Mouse (Mus musculus) urinary bladder, postnatal 25 days (tissue): Measurements from ENCODE around the gene Ccdc83.

Experiments used
- DNase-seq: peaks from one replicate; pipeline ENCODE4 v3.0.0; 2022; ENCODE audit warnings: low spot score

Gene Ccdc83

DNA sequence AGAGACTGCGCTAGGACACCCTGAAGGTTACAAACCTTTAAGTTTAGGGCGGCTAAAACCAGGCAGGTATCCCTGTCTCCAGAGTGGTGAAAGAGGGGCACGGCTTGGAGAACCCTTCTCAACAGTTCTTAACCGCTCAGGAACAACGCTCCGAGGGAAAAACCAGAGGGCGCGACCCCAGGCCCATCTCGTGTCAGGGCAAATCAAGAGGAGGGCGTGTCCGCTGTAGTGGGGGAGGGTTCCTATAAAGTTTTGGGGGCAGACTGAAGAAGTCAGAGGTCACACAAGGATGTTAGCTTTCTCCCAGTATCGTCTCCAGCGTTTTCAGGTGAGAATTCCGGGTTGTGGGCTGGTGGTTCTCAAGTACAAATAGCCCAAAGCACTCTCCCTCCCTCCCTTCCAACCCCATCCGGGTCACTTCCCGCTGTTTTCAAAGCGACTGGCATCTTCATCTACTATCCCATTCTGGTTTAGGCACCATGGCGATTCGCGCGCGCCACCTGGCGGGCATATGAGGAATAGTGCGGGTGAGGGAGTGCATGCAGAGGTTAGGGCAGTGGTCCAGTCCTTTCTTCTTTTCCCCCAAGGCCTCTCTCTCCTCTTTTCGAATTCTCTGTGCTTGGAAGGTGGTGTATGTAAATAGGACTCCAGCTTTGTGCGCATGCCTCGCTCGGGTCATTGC is at the start of gene Ccdc83:
Ccdc83 (minus strand) TSS at position 489 of the 682 bp plus-strand sequence.
- peak; percentile 70 for DNase-seq

GRCm38 (mm10) chr7:90313421-90313820 is 47.8 kb upstream of the Ccdc83 start:
- no peak for DNase-seq

DNA sequence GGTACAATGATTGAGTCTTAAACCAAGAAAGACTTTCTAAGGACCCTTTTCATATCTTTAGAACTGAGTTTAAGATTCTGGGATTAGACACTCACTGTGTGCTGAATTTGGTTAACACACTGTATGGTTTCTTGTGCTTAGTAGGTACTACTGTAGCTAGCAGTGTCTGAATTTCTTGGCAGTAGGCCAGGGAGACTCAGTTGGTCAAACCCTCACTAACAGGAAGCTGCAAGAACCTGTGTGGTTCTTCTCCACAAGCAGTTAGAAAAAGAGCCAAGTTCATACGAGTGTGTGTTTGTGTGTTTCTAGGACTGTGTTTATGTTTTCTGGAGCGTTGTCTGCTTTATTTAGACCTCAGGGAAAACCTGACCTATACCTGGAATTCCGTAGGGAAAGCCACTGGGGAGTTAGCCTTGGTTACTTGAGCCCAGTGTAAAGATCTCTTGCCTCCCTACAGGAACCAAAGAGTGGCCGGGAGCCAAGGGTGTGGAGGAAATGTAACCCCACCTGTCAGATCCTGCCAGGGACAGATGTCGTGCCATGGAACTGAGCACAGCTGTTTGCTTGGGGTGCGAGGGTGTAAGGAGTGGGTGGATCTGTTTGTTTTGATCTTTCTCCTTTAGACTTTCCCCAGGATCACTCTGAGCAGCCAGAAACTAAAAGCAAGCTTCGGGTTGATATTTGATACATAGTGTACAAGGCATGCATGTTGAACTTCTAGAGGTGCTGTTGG is 46.7 kb upstream of the Ccdc83 start:
- no peak for DNase-seq

GRCm38 (mm10) chr7:90308003-90308402 is 42.4 kb upstream of the Ccdc83 start:
- no peak for DNase-seq

GRCm38 (mm10) chr7:90306968-90307367 is 41.4 kb upstream of the Ccdc83 start:
- no peak for DNase-seq

- no peak for DNase-seq
Observed at GRCm38 (mm10) chr7:90306079-90306478, 40.5 kb upstream of the Ccdc83 start.

DNA sequence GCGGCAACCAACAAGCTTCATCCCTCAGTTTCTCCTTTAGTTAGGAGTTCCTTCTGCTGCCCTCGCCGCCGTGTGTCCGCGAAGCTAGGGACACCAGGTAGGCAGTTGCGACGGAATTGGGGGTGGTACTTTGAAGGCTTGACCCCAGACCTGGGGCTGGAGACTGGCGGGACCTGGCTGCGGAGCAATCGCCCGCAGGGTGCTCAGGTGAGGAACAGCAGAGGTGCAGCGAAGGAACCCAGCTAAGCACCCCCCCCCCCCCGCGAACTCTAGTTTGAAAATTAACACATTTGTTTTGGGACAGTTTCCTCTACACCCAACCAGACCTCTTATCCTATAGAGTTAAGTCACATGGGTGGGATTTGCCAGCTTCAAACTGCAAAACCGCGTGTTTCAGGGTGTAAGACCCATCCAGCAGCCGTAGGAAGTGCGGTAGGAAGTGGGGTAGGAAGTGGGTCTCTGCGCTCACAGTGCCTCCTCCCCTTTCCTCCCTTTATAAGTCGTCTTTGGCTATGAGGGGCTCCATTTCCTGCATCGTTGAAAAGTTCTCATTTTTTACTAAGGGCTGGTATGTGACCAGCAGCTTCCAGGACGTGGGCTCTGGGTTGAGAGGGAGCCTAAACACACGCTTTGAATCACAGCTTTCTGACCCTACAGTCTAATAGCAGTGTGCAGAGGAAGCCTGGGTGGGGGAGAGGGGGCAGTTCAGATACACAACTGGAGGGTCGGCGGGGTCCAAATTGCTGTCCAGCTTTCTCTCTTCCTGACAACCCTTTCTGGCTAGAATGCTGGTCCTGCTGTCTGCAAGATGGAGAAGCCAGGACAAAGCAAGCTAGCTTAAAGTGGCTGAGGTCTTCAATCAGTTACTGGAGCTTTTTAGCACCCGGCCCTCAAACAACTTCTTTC is 37.3 kb upstream of the Ccdc83 start:
- no peak for DNase-seq

DNA sequence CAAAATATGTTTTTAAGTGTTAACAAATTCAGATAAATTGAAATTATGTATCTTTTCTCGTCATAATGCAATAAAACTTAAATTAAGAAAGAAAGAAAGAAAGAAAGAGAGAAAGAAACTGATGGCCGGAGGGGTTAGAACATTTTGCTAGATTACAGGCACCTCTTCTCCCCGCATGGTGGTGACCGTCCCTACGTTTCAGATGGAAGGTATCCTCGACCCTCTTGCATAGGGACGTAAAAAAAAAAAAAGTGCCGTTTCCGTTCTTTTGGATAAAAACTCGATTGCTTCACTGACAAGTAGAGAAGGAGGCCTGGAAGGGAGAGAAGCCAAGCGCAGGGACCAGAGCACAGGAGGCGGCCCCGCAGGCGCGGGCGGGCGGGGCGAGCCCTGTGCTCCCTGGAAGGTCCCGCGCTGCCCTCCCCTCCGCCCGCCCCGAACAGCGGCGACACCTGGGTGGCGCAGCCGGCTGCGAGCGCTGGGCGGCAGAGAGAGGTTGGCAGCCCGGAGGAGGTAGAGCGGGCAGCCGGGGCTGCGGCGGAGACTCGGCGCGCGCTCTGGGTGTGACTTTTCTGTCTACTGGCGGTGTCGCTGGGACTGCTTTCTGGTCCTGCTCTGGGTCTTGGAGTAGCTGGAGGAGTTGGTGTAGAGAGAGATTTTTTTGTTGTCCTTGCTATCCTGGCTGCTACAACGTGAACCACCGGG is 36.5 kb upstream of the Ccdc83 start, which contains the start of gene Sytl2:
Sytl2 (plus strand) TSS at position 311 of the 705 bp plus-strand sequence.
- DNase-seq, result peak; percentile 57

GRCm38 (mm10) chr7:90291885-90292284 is 26.3 kb upstream of the Ccdc83 start:
- DNase-seq, result no peak

DNA sequence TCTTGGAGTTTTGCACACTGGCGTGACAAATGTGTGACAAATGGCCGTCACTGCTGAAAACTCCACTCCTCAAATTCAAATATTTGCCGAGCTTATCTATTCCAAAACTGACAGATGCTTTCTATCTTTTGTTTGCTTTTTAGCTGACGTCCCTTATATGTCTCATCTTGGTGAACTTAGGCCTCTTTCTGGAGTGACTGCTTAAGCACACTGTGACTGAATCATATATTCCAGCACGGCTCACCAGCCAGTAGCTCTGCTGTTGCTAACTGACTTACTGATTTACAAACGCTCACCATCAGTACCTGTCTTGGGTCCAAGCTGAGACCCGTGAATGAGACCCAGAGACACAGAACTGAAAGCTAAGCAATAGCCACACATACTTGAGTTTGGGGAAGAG is 19.2 kb upstream of the Ccdc83 start:
- no peak for DNase-seq

GRCm38 (mm10) chr7:90282786-90283185 is 17.2 kb upstream of the Ccdc83 start:
- DNase-seq, result no peak

DNA sequence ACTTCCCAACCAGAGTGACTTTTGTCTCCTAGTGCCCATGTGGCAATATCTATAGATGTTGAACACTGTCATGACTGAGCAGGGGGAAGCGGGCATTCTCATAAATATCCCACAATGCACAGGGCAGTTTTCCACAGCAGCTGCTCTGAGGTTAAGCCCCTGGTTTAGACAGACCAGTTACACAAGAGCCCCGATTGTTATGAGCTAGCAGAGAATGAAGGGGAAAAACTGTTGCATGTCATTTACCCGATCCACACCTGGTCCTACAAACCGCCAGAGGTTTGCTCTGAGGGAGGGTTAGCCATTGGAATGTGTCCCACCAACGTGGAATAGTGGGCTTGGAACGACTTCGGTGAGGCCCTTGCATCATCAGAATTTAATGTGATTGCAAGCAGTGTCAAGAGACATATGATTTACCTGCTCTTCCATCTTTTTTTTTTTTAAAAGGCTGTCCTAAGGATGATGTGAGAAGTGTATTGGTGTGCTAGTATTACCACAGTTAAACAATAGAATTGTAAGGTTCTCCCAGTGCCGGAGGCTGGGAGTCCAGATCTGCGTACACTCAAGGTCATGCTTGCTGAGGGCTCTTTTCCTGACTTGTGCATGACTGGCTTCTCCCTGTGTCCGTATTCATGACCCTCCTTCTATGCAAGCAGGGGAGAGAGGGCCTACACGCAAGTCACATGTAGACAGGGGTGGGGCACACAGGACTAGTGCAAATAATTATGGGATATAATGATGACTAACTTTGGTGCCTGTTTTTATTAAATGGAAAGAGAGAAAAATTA is 16.4 kb upstream of the Ccdc83 start:
- no peak for DNase-seq

DNA sequence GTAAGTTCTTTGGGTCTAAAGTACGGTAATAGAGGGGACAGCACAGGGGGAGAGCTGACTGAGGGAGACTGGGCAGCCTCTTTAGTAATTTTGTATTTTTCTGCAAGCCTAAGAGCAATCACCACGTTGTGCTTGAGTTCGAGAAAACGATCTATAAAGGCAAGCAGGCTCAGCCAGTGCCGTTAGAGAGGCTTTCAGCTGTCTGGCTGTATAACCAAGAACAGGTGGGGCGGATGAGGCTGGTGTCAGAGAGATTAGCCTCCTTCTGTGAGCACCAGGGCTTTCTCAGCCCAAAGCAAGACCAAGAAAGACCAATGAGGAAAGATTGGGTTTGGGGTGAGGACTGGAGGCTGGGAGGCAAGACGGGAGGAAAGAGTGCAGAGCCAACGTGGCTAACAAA is 15.3 kb upstream of the Ccdc83 start:
- no peak for DNase-seq

DNA sequence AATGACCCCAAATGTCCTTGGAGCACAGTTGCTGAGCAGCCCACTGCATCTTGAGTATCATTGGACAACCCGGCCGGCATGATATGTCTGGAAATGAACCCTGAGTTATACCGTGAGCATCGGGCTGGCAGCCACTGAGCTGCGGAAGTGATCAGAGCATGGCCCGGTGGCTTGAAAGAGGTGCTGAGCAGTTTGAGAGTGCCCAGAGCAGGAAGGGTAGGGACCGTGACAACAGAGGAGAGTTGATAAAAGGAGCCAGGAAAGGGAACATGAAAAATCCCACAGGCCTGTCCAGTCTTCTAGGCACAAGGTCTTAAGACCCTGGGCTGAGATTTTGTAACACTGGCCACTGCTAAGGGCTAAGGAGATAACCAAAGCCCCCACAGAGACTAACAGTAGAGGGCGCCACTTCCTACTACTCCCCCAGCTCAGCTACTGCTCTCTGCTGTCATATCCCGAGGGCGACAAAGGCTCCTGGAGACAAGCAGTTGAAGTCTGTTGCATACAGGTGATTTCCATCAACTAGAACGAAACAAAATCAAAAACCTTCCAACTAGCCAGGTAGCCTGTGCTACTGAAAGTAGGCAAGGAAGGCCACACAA is 14.8 kb upstream of the Ccdc83 start:
- peak; percentile 38 for DNase-seq

DNA sequence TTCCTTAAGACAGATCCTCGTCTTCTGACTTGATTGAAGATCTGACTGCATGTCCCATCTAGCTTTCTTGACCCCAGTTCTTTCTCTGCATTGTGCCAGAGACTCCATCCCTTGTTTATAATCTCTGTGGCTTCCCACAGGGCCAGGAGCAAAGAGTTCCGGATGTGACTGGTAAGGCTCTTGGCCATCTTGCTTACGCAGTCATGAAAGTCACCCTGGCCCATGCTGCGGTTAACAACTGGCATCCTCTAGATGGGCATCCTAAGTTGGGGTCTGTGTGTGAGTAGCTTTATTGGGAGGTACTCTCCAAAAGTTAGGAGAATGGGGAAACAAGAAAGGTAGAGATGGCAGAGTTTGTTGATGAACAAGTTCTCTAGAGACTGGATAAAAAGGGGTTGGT is 13.6 kb upstream of the Ccdc83 start:
- DNase-seq, result no peak

DNA sequence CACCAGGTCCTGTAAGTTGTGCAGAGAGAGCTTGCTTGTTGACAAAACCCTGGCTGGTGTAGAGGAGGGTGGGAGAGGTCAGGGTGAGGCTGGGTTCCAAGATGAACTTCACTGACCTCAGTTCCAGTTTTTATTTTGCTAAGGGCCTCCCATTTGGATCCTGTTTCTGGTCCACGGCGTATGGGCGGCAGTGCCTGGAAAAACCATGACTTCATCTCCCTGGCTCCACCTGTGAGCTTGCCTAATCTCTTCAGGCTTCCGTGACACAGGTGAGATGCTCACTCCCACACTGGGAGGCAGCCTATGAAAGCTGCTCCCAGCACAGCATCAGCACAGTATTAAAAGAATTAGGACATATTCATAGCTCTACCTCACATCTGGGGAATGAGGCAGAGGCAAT is 12.2 kb upstream of the Ccdc83 start:
- no peak for DNase-seq

DNA sequence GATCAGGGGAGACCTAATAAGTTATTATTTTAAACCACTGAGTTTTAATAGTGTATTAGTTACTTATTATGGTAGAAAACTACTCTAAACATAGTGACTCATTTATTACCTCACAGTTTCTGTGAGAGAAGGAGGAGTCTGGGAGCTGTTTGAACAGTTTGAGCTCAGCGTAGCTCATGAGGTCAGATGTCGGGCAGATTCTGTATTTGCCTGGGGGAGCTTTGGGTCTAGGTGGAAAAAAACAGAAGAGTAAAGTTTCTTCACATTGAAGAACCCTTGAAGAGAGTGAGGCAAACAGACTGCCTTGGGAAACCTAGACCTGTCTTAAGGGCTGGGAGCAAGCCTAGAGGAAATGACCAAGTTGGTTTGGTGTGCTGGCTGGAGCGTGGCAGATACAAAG is 11.7 kb upstream of the Ccdc83 start:
- no peak for DNase-seq

GRCm38 (mm10) chr7:90274561-90275100 is 9.1 kb upstream of the Ccdc83 start:
- DNase-seq, result no peak

GRCm38 (mm10) chr7:90270141-90270540 is 4.6 kb upstream of the Ccdc83 start:
- DNase-seq, result no peak

- DNase-seq, result no peak
Observed at GRCm38 (mm10) chr7:90261902-90262599, 3.5 kb downstream of the Ccdc83 start.
